Mouse (Mus musculus): ENCODE results near the gene Crtap.

Gene Crtap

DNA sequence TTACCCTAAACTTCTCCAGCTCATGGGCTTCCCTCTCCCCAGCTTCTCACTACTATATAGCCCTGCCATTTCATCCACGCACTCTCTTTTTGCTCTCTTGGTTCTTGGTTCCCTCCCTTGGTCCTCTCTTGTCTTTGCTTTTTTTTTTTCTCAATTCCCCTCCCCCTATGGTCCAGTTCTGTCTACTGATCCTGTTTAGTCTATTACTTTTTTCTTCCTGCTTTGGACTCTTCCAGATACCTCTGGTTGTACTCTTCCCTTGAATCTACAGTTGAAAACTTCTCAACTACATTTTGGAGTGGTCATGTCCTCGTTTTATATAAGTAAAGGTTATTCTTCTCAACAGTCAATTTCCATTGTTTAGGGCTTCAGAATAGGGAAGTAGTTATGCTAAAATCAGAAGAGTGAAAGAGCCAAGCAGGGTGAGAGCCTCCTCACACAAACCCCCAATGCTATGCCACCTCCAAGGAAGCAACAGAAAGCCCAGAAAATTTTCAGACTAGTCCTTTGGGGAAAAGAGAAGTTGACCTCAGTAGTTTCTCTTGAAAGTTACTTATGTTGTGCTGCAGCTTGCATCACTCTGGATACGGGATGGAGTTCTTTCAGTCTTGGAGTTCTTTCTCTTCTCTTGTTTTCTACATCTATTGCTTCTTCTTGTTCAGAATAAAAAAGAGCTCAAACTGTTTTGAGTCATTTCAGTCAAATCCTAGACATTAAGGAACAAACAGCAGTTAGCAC, 64.3 kb downstream of the Crtap start:
- no peak for DNase-seq (ENCODE audit: low read depth)
